Mouse (Mus musculus): ENCODE measurements around the gene Nos1.

Gene Nos1

DNA sequence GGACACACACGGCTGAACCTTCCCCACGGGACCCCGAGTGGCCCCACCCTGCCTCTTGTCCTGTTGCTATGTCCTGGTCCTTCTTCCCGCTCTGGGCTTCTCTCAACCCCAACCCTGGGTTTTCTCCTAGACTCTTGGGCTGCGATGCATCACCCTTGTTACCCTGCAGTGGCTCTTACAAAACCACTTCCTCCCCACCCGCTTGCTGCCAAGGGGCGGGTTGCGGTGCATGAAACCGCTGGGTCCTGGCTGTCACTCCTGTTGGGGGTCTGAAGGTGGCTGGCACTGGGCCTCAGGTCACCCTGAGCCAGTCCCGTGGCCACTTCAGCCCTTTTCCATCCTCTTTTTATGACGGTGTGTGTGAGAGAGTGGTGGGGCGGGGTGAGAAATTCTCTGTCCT, 173.1 kb downstream of the Nos1 start:
- intact Hi-C loops (cut with DNase I), result no loop called here

- intact Hi-C loops (cut with DNase I), result no loop called here
These were observed 173.6 kb downstream of the Nos1 start for GRCm38 (mm10) chr5:117954429-117954828.

DNA sequence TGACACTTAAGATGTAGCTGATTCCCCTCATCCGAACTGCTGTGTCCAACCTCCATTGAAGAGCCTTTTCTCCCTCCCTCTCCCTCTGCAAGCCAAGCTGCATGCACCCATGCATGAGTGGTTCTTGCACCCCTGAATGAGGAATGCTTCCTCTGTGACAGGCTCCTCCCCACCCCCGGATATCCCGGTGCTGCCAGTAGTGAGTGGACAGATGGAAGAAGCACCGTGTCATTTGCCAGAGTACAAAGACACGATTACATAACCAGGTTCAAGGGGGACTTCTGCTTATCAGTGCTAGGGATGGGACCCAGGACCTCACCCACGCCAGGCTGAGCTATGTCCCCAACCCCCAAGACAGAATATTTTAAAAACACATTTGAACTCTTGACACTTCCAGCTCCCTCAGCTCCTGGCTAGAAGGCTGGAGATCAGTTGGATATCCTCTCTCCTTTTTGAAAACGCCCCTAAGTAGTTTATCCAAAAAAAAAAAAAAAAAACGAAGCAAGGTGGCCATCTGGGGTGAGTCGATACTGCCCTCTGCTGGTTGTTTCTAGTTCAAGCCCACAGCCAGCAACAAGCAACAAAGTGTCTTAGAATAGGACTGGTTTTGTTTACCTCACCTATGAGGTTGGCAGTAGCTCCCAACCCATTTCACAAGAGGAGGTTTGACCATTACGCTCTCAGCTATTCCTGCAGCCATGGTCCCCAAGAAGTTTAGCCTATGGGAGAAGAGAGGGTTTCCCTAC, 175.0 kb downstream of the Nos1 start:
- intact Hi-C loops (cut with DNase I), result no loop called here

DNA sequence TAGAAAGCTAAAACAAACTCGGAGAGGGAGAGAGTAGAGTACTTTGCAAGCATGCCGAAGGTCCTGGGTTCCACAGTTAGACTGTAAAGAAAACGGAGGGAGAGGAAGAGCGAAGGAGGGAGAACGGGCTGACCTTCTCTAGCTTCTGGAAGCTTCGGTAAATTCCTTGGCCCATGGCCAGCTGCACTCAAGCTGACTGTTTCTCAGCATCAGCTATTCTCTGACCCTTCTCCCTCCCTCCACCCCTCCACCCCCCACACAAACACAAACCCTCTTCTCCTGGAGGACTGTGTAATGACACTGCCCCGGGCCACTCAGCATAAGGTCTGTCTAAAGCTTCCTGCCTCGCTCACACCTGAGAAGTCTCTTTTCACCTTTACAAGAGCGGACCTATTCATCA, 183.9 kb downstream of the Nos1 start:
- intact Hi-C loops (cut with DNase I), result no loop called here

- intact Hi-C loops (cut with DNase I), result no loop called here
These were observed 186.1 kb downstream of the Nos1 start for GRCm38 (mm10) chr5:117966956-117967355.

GRCm38 (mm10) chr5:117967659-117968069, 186.8 kb downstream of the Nos1 start:
- intact Hi-C loops (cut with DNase I), result no loop called here

DNA sequence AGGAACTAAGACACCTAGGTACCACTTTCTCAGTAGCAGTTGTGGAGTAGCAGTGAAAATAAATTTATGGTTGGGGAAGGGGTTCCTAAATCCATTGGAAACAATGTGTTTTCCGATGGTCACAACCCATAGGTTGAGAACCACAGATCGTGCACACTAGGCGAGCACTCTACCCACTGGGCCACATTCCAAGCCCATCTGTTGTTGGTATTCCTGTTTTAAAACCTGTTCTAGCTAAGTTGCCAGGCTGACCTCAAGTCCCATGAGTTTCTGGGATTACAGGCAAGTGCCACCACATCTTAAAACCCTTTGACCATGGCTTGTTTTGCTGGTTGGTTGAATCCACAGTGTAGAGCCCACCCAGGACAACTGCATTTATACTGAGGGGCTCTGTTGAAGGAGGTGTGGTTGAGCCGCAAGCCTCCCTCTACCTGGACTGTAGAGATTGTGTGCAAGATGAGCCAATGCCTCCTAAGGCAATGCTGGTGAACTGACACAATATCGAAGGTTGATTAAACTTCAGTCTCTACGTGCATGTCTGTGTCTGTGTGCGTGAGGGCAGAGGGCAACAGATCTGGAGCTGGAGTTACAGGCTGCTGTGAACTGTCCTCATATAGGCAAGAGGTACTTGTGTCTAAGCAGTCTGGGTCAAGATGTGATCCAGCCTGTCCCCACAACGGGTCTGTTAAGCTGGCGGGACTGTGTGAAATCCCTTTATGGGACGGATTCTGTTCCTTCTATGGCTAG, 189.0 kb downstream of the Nos1 start:
- intact Hi-C loops (cut with DNase I), result no loop called here

DNA sequence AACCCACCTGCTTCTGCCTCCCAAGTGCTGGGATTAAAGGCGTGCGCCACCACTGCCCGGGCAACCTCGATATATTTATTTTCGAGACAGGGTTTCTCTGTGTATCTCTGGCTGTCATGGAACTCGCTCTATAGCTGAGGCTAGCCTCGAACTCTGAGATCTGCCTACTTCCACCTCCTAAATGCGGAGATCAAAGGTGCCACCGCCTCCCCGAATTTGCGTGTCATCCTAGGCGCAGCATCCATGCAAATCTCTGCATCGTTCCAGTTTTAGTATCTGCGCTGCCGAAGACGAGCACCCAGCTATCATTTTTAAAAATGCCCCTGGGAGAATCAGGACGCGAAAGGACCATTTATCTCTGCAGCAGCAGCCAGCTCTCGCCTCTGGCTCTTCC, 195.4 kb downstream of the Nos1 start:
- intact Hi-C loops (cut with DNase I), result no loop called here

DNA sequence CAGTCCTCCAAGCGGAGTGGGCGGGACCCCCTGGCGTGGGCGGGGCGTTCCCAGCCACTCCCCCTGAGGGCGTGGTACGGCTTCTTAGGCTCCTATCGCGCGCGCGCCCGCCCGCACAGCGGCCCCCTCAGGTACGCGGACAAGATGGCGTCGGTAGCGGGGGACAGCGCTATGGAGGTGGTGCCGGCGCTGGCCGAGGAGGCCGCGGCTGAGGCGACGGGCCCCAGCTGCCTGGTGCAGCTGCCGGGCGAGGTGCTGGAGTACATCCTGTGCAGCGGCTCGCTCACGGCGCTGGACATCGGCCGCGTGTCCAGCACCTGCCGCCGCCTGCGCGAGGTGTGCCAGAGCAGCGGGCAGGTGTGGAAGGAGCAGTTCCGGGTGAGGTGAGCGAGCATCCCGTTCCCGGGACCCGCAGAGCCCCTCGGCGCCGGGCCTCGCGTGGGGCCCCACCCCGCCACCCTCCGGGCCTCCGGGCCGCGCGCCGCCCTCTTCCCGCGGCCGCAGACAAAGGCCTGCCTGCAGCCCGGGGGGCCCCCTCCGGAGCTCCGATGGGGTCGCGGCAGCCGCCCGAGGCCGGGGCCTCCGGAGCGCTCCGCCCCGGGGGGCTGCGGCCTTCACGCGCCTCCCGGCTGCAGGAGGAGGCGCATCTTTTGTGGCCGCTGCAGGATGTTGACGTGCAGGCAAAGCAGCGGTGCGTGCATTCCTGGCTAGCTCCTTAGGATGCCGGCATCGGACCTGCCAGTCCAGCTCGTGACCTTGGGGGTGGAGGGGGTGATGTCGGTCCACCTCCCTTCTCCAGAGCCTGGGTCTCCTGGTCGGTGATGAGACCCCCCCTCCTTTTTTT, 196.0 kb downstream of the Nos1 start, which contains the start of gene Fbxo21:
Gene Fbxo21, plus strand, starts transcription at position 74 of the 844 bp plus-strand sequence.
- intact Hi-C loops (cut with DNase I), result no loop called here

DNA sequence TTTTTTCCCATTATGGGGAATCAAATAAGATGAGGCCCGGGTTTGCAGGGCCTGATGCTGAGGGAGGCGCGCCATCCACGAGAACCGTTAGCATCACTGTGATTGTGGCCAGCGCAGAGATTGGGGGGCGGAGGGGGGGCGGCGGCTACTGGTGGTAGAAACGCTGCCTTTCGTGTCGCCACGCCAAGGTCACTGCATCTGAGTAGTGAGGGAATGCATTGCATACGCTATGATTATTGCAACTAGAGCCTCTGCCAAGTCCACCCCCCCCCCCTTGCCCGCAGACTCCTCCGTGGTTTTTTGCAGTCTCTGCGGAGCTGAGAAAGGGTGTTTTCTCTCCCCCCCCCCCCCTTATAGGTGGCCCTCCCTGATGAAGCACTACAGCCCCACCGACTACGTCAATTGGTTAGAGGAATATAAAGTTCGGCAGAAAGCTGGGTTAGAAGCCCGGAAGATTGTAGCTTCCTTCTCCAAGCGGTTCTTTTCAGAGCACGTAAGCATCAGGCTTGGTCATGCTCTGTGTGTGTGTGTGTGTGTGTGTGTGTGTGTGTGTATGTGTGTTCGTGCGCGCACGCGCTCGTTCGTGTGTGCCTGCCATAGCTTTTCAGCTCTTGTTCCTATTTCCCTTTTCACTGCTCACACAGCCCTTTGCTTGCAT, 196.8 kb downstream of the Nos1 start:
- intact Hi-C loops (cut with DNase I), result no loop called here

- intact Hi-C loops (cut with DNase I), result no loop called here
These were observed 197.4 kb downstream of the Nos1 start for GRCm38 (mm10) chr5:117978159-117978697.

GRCm38 (mm10) chr5:117979082-117979481, 198.2 kb downstream of the Nos1 start:
- intact Hi-C loops (cut with DNase I), result no loop called here

GRCm38 (mm10) chr5:117980921-117981320, 200.1 kb downstream of the Nos1 start:
- intact Hi-C loops (cut with DNase I), result no loop called here

- intact Hi-C loops (cut with DNase I), result no loop called here
These were observed 201.1 kb downstream of the Nos1 start for GRCm38 (mm10) chr5:117981943-117982342.

DNA sequence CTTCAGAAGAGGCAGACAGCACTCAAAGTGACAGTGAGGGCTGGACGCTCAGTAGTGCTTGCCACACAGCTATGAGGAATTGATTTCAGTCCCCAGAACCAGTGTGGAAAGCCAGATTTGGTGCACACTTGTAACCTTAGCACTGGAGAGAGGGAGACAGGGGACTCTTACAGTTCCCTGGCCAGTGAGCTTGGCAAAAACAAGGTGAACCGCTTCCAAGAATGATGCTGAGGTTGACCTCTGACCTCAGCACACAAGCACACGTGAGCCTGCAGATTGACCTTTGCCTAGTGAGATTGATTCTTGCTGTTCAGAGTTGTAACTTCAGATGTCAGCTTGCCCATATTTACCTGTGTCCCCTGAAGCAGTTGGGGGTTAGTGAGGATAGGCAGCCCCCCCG, 205.5 kb downstream of the Nos1 start:
- intact Hi-C loops (cut with DNase I), result no loop called here

GRCm38 (mm10) chr5:117987891-117988290, 207.1 kb downstream of the Nos1 start:
- intact Hi-C loops (cut with DNase I), result no loop called here

DNA sequence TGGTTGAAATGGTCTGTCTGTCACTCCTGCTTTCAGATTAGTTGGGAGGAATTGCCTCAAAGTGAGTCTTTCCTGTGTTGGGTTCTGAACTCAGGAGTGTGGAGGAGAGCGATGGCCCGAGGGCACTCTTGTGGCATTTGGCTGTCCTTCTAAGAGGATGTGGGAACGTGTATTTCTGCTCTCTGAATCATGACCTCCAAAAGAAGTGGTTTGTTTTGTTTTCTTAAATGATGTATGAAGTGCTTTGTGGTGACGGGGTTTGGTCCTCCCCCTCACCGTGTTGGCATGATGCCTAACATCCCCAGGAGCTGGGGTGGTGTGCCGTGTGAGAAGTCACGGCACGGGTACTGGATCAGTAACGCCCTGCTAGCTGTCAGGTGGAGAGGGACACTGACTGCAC, 207.5 kb downstream of the Nos1 start:
- intact Hi-C loops (cut with DNase I), result no loop called here

DNA sequence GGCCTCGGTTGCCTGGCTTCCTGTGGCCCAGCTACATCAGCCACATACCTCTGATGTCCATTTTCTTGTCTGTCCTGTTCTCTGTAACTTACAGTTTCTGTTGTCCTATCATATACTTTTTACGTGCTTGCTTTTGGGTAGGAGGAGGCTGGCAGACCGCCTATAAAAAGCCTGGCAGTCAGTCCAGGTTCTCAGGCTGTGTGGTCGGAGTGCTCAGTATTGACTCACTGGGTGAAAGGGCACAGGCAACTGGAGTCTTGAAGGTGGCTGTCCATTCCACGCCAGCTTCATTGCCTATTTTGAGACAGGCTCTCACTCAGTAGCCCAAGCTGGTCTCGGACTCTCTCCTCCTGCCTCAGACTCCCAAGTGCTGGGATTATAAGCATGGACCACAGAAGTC, 208.9 kb downstream of the Nos1 start:
- intact Hi-C loops (cut with DNase I), result no loop called here

- intact Hi-C loops (cut with DNase I), result no loop called here
These were observed 210.1 kb downstream of the Nos1 start for GRCm38 (mm10) chr5:117990957-117991356.

DNA sequence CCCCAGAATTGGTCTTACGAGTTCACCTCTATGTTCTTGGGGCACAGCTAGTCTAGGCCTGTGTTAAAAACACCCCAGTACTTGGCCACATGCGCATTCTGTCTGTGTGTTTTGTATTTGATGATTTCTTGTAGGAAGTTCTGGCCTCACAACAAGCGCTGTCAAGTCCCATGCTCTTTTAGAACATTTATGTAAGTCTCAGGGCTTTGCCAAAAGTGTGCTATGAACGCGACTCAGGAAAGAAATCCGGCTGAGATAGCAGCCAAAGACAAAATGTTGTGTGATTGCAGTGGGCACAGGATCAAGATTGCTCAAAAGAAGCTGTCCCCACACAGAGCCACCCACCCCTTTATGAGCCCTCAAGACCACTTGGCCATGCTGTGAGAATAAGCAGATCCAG, 212.7 kb downstream of the Nos1 start:
- intact Hi-C loops (cut with DNase I), result no loop called here

- intact Hi-C loops (cut with DNase I), result no loop called here
These were observed 214.6 kb downstream of the Nos1 start for GRCm38 (mm10) chr5:117995372-117995901.
